Mouse (Mus musculus) C2C12 (cell line): ENCODE measurements at regions not wholly inside any gene's neighbourhood (a gene's known extent, or its start where the extent isn't known, plus 50 kb on each side); places are given as distances from the start of the nearest gene placed in this dataset.

Experiments
- H3K27me3 ChIP-seq: one replicate; pipeline ENCODE4 v1.6.1; 2011; ENCODE audit not compliant: control insufficient read depth, insufficient read depth, insufficient read length
- H3K36me3 ChIP-seq: one replicate; pipeline ENCODE4 v1.6.1; 2011; ENCODE audit not compliant: control insufficient read depth, insufficient read depth
- H3K4me3 ChIP-seq: one replicate; pipeline ENCODE4 v1.5.1; 2011; ENCODE audit warnings: mild to moderate bottlenecking, control low read depth; ENCODE audit not compliant: poor library complexity, insufficient read depth, severe bottlenecking
- H3K79me2 ChIP-seq: one replicate; pipeline ENCODE4 v1.6.1; 2011; ENCODE audit not compliant: control insufficient read depth, insufficient read depth
- H3K79me3 ChIP-seq: one replicate; pipeline ENCODE4 v1.6.1; 2011; ENCODE audit warnings: low read depth, control low read depth
- H3ac ChIP-seq: one replicate; pipeline ENCODE3; 2011; ENCODE audit warnings: low read depth; ENCODE audit not compliant: control insufficient read depth, insufficient read length
- CEBPB ChIP-seq: IDR thresholded peaks from one replicate; pipeline ENCODE4 v1.6.1; 2011; ENCODE audit warnings: low read depth, mild to moderate bottlenecking, control low read depth, moderate library complexity
- CTCF ChIP-seq: IDR thresholded peaks from one replicate; pipeline ENCODE4 v1.5.1; 2011; ENCODE audit not compliant: control insufficient read depth, insufficient read depth, insufficient read length
- FOSL1 ChIP-seq: IDR thresholded peaks from one replicate; pipeline ENCODE4 v1.8.0; 2011; ENCODE audit warnings: mild to moderate bottlenecking, low read length; ENCODE audit not compliant: poor library complexity, insufficient read depth, severe bottlenecking
- MAX ChIP-seq: IDR thresholded peaks from one replicate; pipeline ENCODE4 v1.6.1; 2011; ENCODE audit warnings: mild to moderate bottlenecking, control low read depth
- MYOD1 ChIP-seq: IDR thresholded peaks from one replicate; pipeline ENCODE4 v1.6.1; 2011; ENCODE audit warnings: low read depth; ENCODE audit not compliant: control insufficient read depth, insufficient read length
- MYOG ChIP-seq: IDR thresholded peaks from one replicate; pipeline ENCODE4 v1.6.1; 2011; ENCODE audit not compliant: control insufficient read depth, insufficient read length; ENCODE audit errors: extremely low read depth
- USF1 ChIP-seq: IDR thresholded peaks from one replicate; pipeline ENCODE4 v1.6.1; 2011; ENCODE audit warnings: low read depth, mild to moderate bottlenecking, control low read depth, moderate library complexity

- no peaks in the 10 kb centered on the region for H3K36me3 ChIP-seq
- no peaks in the 10 kb centered on the region for H3K27me3 ChIP-seq
- H3K79me2 ChIP-seq, result no peaks in the 10 kb centered on the region
- H3K79me3 ChIP-seq, result no peaks in the 10 kb centered on the region
- no peak overlapping the region for H3K4me3 ChIP-seq
- TF ChIP-seq CTCF, result no peak
- TF ChIP-seq USF1, result no peak
- TF ChIP-seq CEBPB, result no peak
- no peak for TF ChIP-seq MYOG
- TF ChIP-seq MAX, result no peak
- no peak for TF ChIP-seq MYOD1
- TF ChIP-seq FOSL1, result no peak
- no peak overlapping the region for H3ac ChIP-seq
These were observed 505.2 kb upstream of the Nox3 start for GRCm38 (mm10) chr17:4201300-4201699.

- H3ac ChIP-seq, result no peak overlapping the region
- no peaks in the 10 kb centered on the region for H3K36me3 ChIP-seq
- no peak for TF ChIP-seq MAX
- TF ChIP-seq USF1, result no peak
- no peak for TF ChIP-seq CEBPB
- TF ChIP-seq FOSL1, result no peak
- TF ChIP-seq CTCF, result no peak
- TF ChIP-seq MYOG, result no peak
- TF ChIP-seq MYOD1, result no peak
- no peaks in the 10 kb centered on the region for H3K79me3 ChIP-seq
- H3K27me3 ChIP-seq, result no peaks in the 10 kb centered on the region
- H3K79me2 ChIP-seq, result no peaks in the 10 kb centered on the region
- H3K4me3 ChIP-seq, result no peak overlapping the region
These were observed 512.3 kb upstream of the Nox3 start for GRCm38 (mm10) chr17:4208142-4208925.

DNA sequence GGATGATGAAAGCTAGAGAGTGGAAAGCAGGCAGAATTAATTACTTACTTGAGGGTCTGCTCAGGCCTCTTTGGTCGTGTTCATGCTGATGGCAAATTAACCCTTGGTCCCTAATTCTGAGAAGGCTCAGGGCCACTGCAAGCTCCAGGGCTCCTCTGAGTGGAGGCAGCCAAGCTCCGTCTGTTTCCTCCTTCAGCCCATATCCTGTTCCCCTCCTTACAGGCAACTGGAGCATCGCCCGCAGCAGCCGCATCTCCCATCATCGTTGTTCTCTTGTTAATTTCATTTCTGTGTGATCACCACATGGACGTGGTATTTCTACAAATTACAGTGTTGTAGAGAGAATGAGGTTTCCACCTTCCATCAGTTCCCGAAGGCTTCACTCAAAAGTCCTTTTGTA is 513.6 kb upstream of the Nox3 start:
- no peaks in the 10 kb centered on the region for H3K36me3 ChIP-seq
- no peaks in the 10 kb centered on the region for H3K27me3 ChIP-seq
- H3ac ChIP-seq, result no peak overlapping the region
- no peak overlapping the region for H3K4me3 ChIP-seq
- TF ChIP-seq MYOD1, result no peak
- TF ChIP-seq FOSL1, result no peak
- H3K79me2 ChIP-seq, result no peaks in the 10 kb centered on the region
- H3K79me3 ChIP-seq, result no peaks in the 10 kb centered on the region

GRCm38 (mm10) chr17:4212586-4212985 is 516.5 kb upstream of the Nox3 start:
- Histone ChIP-seq H3K79me3 (no peaks in the 10 kb centered on the region), H3K4me3 (no peak overlapping the region), H3K27me3 (no peaks in the 10 kb centered on the region), H3K36me3 (no peaks in the 10 kb centered on the region), H3ac (no peak overlapping the region), H3K79me2 (no peaks in the 10 kb centered on the region)
- TF ChIP-seq MYOG, result no peak
- TF ChIP-seq FOSL1, result no peak
- TF ChIP-seq MYOD1, result no peak
- TF ChIP-seq USF1, result no peak
- no peak for TF ChIP-seq CEBPB
- TF ChIP-seq CTCF, result no peak
- no peak for TF ChIP-seq MAX

- TF ChIP-seq CTCF (no peak), FOSL1 (no peak), USF1 (no peak), MAX (no peak), MYOG (no peak), MYOD1 (no peak), CEBPB (no peak)
- H3K27me3 ChIP-seq, result no peaks in the 10 kb centered on the region
- H3ac ChIP-seq, result no peak overlapping the region
- no peaks in the 10 kb centered on the region for H3K79me3 ChIP-seq
- no peaks in the 10 kb centered on the region for H3K36me3 ChIP-seq
- no peaks in the 10 kb centered on the region for H3K79me2 ChIP-seq
- no peak overlapping the region for H3K4me3 ChIP-seq
These were observed 518.9 kb upstream of the Nox3 start for GRCm38 (mm10) chr17:4214970-4215369.

DNA sequence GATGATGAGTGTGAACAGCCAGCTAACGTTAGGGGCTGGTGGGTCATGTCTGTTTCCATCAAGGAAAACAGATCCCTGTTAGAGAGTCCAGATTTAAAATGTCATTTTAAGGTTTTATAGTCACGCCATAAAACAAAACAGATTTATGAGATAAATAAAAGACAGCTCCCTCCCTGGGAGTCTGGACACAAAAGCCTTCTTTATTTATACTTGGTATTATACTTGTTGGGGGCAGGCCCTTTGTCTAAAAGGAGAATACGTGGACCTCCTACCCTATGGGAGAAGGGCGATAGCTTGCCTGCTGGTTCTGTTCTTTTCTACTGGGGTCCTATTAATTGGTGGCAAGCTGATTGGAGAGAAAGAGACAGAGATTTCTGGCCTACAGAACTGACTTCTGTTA is 520.1 kb upstream of the Nox3 start:
- Histone ChIP-seq H3ac (no peak overlapping the region), H3K79me2 (no peaks in the 10 kb centered on the region), H3K79me3 (no peaks in the 10 kb centered on the region), H3K36me3 (no peaks in the 10 kb centered on the region), H3K27me3 (no peaks in the 10 kb centered on the region), H3K4me3 (no peak overlapping the region)
- TF ChIP-seq MYOG (no peak), USF1 (no peak), CTCF (no peak), MYOD1 (no peak), MAX (no peak), FOSL1 (no peak), CEBPB (no peak)
